Mouse (Mus musculus) kidney, embryonic 14.5 days (tissue): ENCODE measurements around the gene Fam166b. TPM values are rescaled to one million over a fixed set of nuclear protein-coding genes. Genes with fewer than 3 reads are reported as not detected.

Experiments used
- ATAC-seq: fragments of 200-750 bp; cut with Nextera tagmentation; 2 replicates; pipeline ENCODE4 v1.8.0; 2017; ENCODE audit warnings: moderate number of reproducible peaks, mild to moderate bottlenecking, moderate TSS enrichment, moderate library complexity; ENCODE audit not compliant: low FRiP score, low TSS enrichment
- H3K27ac ChIP-seq: fragments of 300-500 bp; sonication (generic); 2 replicates; pipeline ENCODE4 v1.5.1; 2014; ENCODE audit warnings: low read depth, mild to moderate bottlenecking, low read length, moderate library complexity, mixed read lengths
- H3K27me3 ChIP-seq: fragments of 300-500 bp; sonication (generic); 2 replicates; pipeline ENCODE4 v1.6.1; 2014; ENCODE audit warnings: mild to moderate bottlenecking, low read length; ENCODE audit not compliant: control insufficient read depth, insufficient read depth
- H3K36me3 ChIP-seq: fragments of 300-500 bp; sonication (generic); 2 replicates; pipeline ENCODE4 v1.6.1; 2014; ENCODE audit warnings: low read length, mixed read lengths; ENCODE audit not compliant: control insufficient read depth, insufficient read depth
- H3K4me1 ChIP-seq: fragments of 300-500 bp; sonication (generic); 2 replicates; pipeline ENCODE4 v1.6.1; 2014; ENCODE audit warnings: low read length, mixed read lengths; ENCODE audit not compliant: control insufficient read depth, insufficient read depth
- H3K4me2 ChIP-seq: fragments of 300-500 bp; sonication (generic); replicated peaks from 2 replicates; pipeline ENCODE4 v1.6.1; 2014; ENCODE audit warnings: low read depth, mild to moderate bottlenecking, low read length
- H3K4me3 ChIP-seq: fragments of 300-500 bp; sonication (generic); 2 replicates; pipeline ENCODE4 v1.5.1; 2014; ENCODE audit warnings: mild to moderate bottlenecking, low read length
- H3K9ac ChIP-seq: fragments of 300-500 bp; sonication (generic); 2 replicates; pipeline ENCODE4 v1.6.1; 2014; ENCODE audit warnings: low read depth, mild to moderate bottlenecking, low read length, moderate library complexity
- H3K9me3 ChIP-seq: fragments of 300-500 bp; sonication (generic); 2 replicates; pipeline ENCODE4 v1.6.1; 2016; ENCODE audit warnings: low read length; ENCODE audit not compliant: control insufficient read depth
- WGBS: fragments of 180-500 bp; shearing (Covaris S2); extraction: QIAGEN DNeasy Blood & Tissue Kit; methylation state at CpG from one replicate; pipeline ENCODE4 v1.1.7; 2014; 5-methylcytosine and 5-hydroxymethylcytosine counted together
- polyA plus RNA-seq: library from polyadenylated mRNA; unstranded; fragments of >200 nt; fragmentation: Nextera tagmentation; extraction: Ambion mirVana; gene quantifications from 2 replicates; pipeline ENCODE4 v1.2.1, GENCODE M21; 2014

The Fam166b gene
- polyA plus RNA-seq, 1 experiment from 2014 or later, result 0.38 TPM

DNA sequence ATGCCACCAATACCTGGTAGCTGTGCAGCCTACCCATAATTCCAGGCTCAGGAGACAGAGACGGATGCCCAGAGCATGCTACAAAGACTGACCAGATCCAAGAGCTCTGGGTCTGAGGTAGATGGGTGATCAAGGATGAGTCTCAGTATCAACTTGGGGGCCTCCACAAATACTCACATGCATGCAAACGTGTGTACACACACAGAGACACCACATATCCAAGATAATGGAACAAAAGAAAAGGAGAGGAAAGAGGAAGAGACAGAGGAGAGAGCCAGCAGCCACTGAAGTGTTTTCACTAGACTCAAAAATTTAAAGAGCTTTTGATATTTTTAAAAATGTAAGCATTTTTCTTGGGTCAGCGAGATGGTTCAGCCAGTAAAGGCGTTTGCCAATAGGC is 10.5 kb downstream of the Fam166b start:
- Histone ChIP-seq H3K4me2 (no peak overlapping the region), H3K9ac (no peak overlapping the region), H3K4me3 (no peak overlapping the region), H3K4me1 (peaks cover 31% of the 10 kb centered on the region), H3K27ac (no peak overlapping the region), H3K9me3 (no peaks in the 10 kb centered on the region), H3K36me3 (peaks cover 42% of the 10 kb centered on the region), H3K27me3 (no peaks in the 10 kb centered on the region)
- ATAC-seq, result no peak
- WGBS, result 81% methylated on average over 4 of the region's 4 CpGs

DNA sequence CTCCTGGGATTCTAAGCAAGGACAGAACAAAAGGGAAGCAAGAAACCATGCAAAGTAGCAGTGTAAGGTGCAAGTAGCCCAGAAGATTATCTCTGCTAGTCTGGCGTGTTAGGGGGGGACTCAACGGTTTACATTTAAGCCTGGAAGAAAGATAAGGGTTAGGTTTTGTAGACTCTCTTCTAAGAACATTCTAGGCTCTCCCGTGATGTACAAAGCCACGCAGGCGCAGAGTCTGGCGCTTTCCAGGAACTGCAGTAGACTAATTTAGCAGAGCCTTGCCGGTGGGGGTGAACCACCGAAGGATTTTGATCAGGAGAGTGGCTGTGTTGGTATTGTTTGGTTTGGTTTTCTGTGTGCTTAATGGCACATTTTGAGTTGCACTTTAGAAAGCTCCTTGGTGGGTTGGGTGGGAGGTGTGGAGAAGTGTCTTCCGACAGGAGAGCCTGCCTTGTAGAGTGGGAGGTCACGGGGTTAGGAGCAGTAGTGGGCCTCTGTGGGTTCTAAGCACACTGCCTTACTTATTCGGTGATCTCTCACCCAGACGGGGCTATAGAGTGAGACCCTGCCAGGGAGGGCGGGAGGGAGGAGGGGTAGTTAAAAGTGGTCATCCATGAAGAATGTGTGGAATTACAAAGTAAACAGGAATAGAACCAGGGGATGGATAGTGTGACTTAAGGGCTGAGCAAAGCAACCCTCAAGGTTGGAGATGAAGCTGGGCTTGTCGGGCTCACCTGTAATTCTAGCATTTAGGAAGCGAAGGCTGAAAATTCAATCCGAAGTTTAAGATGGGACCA is 11.5 kb downstream of the Fam166b start:
- no peaks in the 10 kb centered on the region for H3K27me3 ChIP-seq
- H3K9me3 ChIP-seq, result no peaks in the 10 kb centered on the region
- no peak overlapping the region for H3K9ac ChIP-seq
- peak overlapping the region; percentile 70 for H3K27ac ChIP-seq
- no peak overlapping the region for H3K4me3 ChIP-seq
- ATAC-seq, result peak; percentile 80
- WGBS, result 44% methylated on average over 16 of the region's 16 CpGs
- peaks cover 31% of the 10 kb centered on the region for H3K4me1 ChIP-seq
- peaks cover 32% of the 10 kb centered on the region for H3K36me3 ChIP-seq
- H3K4me2 ChIP-seq, result no peak overlapping the region

DNA sequence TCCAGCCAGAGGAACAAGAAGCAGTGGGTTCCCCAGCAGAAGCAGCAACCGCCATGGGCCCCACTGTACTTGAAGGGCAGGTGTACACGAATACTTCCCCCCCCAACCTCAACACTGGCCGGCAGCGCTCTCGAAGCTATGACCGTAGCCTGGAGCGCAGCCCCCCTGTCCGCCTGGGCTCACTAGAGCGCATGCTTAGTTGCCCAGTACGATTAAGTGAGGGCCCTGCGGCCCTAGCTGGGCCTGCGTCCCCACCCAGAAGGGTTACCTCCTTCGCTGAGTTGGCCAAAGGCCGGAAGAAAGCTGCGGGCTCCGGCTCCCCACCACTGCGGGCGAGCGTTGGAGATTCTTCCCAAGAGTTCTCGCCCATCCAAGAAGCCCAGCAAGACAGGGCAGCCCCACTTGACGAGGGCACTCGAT is 12.9 kb downstream of the Fam166b start:
- H3K4me3 ChIP-seq, result no peak overlapping the region
- no peak overlapping the region for H3K4me2 ChIP-seq
- peaks cover 19% of the 10 kb centered on the region for H3K36me3 ChIP-seq
- no peaks in the 10 kb centered on the region for H3K9me3 ChIP-seq
- no peak overlapping the region for H3K9ac ChIP-seq
- H3K4me1 ChIP-seq, result peaks cover 31% of the 10 kb centered on the region
- no peaks in the 10 kb centered on the region for H3K27me3 ChIP-seq
- H3K27ac ChIP-seq, result no peak overlapping the region
- no peak for ATAC-seq
- 96% methylated on average over 22 of the region's 22 CpGs for WGBS

DNA sequence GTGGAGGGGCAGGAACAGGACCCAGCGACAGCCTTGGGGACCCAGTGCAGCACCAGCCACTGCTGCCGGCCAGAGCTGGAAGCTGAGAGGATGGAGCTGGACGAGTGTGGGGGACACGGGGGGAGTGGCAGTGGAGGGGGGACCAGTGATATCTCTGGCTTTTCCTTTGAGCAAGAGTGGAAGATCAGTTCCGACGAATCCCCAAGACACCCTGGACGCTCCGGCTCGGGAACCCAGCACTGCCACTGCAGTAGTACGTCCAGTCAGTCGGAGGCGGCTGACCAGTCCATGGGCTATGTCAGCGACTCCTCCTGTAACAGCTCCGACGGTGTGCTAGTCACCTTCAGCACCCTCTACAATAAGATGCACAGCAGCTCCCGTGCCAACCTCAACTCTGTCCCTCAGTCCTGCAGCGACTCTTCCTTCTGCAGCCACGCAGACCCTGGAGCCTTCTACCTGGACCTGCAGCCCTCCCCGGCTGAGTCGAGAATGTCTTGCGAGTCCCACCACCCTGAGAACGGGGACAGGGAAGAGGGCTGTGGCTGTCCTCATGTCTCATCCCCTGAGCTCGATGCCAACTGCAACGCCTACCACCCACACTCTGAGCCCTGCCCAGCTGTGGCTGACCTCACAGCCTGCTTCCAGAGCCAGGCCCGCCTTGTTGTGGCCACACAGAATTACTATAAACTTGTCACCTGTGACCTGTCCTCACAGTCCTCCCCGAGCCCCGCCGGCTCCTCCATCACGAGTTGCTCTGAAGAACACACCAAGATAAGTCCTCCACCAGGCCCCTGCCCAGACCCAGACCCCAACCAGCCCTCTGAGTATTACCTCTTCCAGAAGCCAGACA is 13.5 kb downstream of the Fam166b start:
- no peaks in the 10 kb centered on the region for H3K9me3 ChIP-seq
- H3K27ac ChIP-seq, result no peak overlapping the region
- ATAC-seq, result no peak
- no peaks in the 10 kb centered on the region for H3K27me3 ChIP-seq
- peaks cover 19% of the 10 kb centered on the region for H3K36me3 ChIP-seq
- no peak overlapping the region for H3K4me3 ChIP-seq
- WGBS, result 92% methylated on average over 29 of the region's 29 CpGs
- no peak overlapping the region for H3K4me2 ChIP-seq
- H3K4me1 ChIP-seq, result peaks cover 31% of the 10 kb centered on the region
- H3K9ac ChIP-seq, result no peak overlapping the region

DNA sequence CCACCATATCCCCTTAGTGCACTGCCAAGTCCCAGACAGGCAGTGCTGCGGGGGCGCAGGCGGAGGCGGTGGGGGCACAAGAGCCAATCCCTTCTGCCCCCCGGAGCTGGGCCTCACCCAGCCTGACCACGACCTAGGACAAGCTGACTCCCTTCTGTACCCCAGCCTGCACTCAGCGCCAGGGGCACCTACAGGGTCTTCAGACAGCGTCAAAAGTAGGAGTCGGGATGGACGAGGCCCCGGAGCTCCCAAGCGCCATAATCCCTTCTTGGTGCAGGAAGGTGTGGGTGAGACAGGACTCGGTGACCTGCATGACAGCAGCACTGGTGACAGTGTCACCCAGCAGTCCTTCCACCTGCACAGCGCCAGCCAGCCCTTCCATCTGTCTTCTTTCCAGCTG is 14.2 kb downstream of the Fam166b start:
- Histone ChIP-seq H3K27me3 (no peaks in the 10 kb centered on the region), H3K36me3 (peaks cover 19% of the 10 kb centered on the region), H3K4me1 (peaks cover 25% of the 10 kb centered on the region), H3K27ac (no peak overlapping the region), H3K4me3 (no peak overlapping the region), H3K9ac (no peak overlapping the region), H3K9me3 (no peaks in the 10 kb centered on the region), H3K4me2 (no peak overlapping the region)
- no peak for ATAC-seq
- WGBS, result 91% methylated on average over 14 of the region's 14 CpGs

DNA sequence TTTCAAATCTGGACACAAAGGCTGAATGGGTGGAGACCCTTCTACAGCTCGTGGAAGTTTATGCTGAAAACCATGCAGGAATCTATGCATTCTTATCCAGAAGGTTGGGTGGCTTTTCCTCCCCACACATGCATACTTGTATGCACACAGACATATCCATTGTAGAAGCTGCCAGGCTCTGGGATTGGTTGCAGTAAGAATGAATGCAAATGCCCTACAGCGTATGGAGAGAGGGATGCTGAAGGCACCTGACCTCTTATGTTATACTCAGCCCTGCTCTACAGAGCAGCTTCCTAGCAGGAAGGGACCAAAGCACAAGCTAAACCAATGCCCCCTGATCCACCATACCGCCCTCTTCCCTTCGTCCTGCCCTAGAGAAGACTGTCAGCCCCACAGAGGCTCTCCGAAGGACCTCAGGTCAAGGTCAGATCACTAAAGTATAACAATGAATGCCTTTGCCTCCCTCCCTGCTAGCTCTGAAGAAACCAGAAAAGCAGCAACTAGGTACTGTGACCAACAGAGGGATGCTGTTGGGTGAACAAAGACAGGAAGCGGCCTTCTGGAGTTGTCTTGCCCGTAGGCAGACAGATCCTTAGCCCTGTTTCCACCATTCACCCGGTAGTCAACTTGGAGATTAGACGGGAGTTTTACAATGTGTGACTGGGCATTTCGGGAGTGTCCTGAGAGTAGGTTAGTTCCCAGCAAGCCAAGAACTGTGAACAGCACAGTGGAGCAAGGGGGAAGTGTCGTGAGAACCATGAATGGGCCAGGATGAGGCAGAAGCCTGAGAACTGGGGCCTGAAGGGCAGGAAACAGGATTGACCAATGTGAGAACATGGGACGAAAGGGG is 21.6 kb downstream of the Fam166b start:
- peak overlapping the region; percentile 47 for H3K4me3 ChIP-seq
- no peaks in the 10 kb centered on the region for H3K36me3 ChIP-seq
- WGBS, result 62% methylated on average over 12 of the region's 12 CpGs
- peaks cover 16% of the 10 kb centered on the region for H3K4me1 ChIP-seq
- ATAC-seq, result no peak
- peak overlapping the region; percentile 53; the same call in 1 of the 2 replicates for H3K27ac ChIP-seq
- peak overlapping the region; percentile 62 for H3K4me2 ChIP-seq
- no peaks in the 10 kb centered on the region for H3K9me3 ChIP-seq
- no peaks in the 10 kb centered on the region for H3K27me3 ChIP-seq
- peak overlapping the region; percentile 28; the same call in 1 of the 2 replicates for H3K9ac ChIP-seq

DNA sequence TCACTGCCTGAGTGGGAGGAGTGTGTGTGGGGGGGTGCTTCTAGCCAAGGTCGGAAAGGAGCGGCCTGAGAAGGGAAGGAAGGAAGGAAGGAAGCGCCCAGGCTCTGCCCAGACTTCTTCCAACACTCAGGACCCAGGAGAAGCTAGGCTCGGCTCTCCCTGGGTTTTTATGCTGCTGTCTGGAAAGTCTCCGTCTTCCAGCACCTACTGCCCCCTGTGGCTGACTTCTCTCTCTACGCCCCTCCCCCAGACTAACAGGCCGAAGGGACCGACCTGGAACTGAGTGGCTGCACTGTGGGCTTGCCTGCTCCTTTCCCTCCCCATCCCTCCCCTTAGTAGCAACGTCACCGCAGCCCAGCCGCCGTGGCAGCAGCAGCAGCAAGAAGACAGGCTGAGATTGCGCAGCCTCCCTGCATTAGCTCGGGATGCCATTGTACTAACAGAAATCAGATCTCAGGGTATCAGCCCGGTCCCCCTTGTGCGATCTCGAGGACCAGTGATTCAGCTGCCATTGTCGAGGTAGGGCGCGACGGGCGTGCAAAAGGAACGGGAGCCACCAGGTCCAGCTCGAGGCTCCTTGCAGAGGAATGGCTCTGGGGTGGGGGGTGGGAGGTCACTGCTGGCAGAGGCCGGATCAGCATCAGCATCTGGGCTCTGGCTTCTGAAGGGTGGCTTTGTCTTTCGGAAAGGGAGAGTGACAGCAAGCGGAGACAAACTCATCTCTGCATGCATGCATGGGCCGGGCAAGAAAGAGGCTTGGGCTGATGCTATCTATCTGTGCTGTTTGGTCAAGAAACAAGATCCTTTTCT is 22.6 kb downstream of the Fam166b start:
- Histone ChIP-seq H3K4me3 (peak overlapping the region; percentile 47), H3K9me3 (no peaks in the 10 kb centered on the region), H3K4me1 (peaks cover 19% of the 10 kb centered on the region), H3K36me3 (no peaks in the 10 kb centered on the region), H3K27me3 (no peaks in the 10 kb centered on the region), H3K9ac (peak overlapping the region; percentile 58), H3K4me2 (peak overlapping the region; percentile 62), H3K27ac (peak overlapping the region; percentile 82)
- WGBS, result 2% methylated on average over 26 of the region's 28 CpGs
- ATAC-seq, result peak; percentile 97

DNA sequence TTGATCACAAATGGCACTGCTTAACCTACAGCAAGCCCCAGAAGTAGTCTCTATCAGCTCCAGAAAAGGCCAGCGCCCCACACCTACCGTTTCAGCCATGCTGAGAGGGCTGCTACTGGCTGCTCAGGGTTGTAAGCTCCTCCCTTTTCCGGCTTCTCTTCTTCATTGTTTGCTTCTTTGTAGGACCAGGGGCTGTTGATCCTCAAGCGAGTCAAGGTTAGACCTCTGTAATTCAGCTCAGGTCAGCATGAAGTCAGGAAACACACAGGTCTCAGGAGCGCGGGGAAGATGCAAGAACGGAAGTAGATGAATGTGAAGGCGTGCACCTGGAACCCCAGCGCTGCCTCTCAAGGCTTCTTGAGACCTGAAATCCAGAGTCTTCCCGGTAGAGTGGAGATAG is 24.2 kb downstream of the Fam166b start:
- no peak overlapping the region for H3K27ac ChIP-seq
- no peak for ATAC-seq
- H3K9ac ChIP-seq, result no peak overlapping the region
- 91% methylated on average over 10 of the region's 10 CpGs for WGBS
- H3K4me1 ChIP-seq, result peaks cover 36% of the 10 kb centered on the region
- H3K4me3 ChIP-seq, result no peak overlapping the region
- no peak overlapping the region for H3K4me2 ChIP-seq
- H3K36me3 ChIP-seq, result no peaks in the 10 kb centered on the region
- no peaks in the 10 kb centered on the region for H3K9me3 ChIP-seq
- no peaks in the 10 kb centered on the region for H3K27me3 ChIP-seq
